Mouse (Mus musculus) cerebral cortex, adult 2 months (tissue): ENCODE results near the gene Poldip3.

Source experiments
- WGBS: fragments of 180-500 bp; shearing (Covaris S2); methylation state at CpG from one replicate; pipeline ENCODE4 v1.1.7; 2018; 5-methylcytosine and 5-hydroxymethylcytosine counted together

The Poldip3 gene

GRCm38 (mm10) chr15:83149196-83150072 lies at the start of gene Poldip3:
Poldip3 (minus strand) TSS chr15:83149384.
- WGBS: under 1% methylated on average over 56 of the region's 56 CpGs

GRCm38 (mm10) chr15:83193413-83193812 lies 44.2 kb upstream of the Poldip3 start:
- WGBS: 93% methylated on average over 4 of the region's 4 CpGs

GRCm38 (mm10) chr15:83182351-83182750 lies 33.2 kb upstream of the Poldip3 start:
- WGBS: 78% methylated on average over 5 of the region's 5 CpGs

- WGBS: 80% methylated on average over 4 of the region's 4 CpGs
These were observed 32.7 kb upstream of the Poldip3 start for GRCm38 (mm10) chr15:83181800-83182330.

GRCm38 (mm10) chr15:83180004-83180403 lies 30.8 kb upstream of the Poldip3 start:
- 91% methylated on average over 6 of the region's 6 CpGs for WGBS

GRCm38 (mm10) chr15:83176653-83177052 lies 27.5 kb upstream of the Poldip3 start:
- WGBS: 88% methylated on average over 4 of the region's 4 CpGs

GRCm38 (mm10) chr15:83173914-83174884 lies 25.0 kb upstream of the Poldip3 start:
- WGBS: 93% methylated on average over 14 of the region's 14 CpGs

GRCm38 (mm10) chr15:83172492-83173429 lies 23.6 kb upstream of the Poldip3 start, which contains the start of gene Cyb5r3:
Cyb5r3 (minus strand) TSS chr15:83172592.
- WGBS: 32% methylated on average over 28 of the region's 28 CpGs

- WGBS: under 1% methylated on average over 67 of the region's 67 CpGs
These were observed 22.7 kb upstream of the Poldip3 start for GRCm38 (mm10) chr15:83171712-83172481.

GRCm38 (mm10) chr15:83170956-83171659 lies 21.9 kb upstream of the Poldip3 start:
- 45% methylated on average over 8 of the region's 8 CpGs for WGBS

GRCm38 (mm10) chr15:83169772-83170722 lies 20.9 kb upstream of the Poldip3 start:
- WGBS: 70% methylated on average over 8 of the region's 8 CpGs

GRCm38 (mm10) chr15:83168875-83169771 lies 19.9 kb upstream of the Poldip3 start:
- WGBS: 78% methylated on average over 7 of the region's 7 CpGs

- 98% methylated on average over 3 of the region's 3 CpGs for WGBS
These were observed 19.1 kb upstream of the Poldip3 start for GRCm38 (mm10) chr15:83168311-83168710.

GRCm38 (mm10) chr15:83167550-83168065 lies 18.4 kb upstream of the Poldip3 start:
- 94% methylated on average over 8 of the region's 8 CpGs for WGBS

- 93% methylated on average over 5 of the region's 5 CpGs for WGBS
These were observed 17.9 kb upstream of the Poldip3 start for GRCm38 (mm10) chr15:83167126-83167525.

- WGBS: 61% methylated on average over 3 of the region's 3 CpGs
These were observed 17.5 kb upstream of the Poldip3 start for GRCm38 (mm10) chr15:83166642-83167041.
